Mouse (Mus musculus): Measurements from ENCODE around the gene Selenot.
A peak's percentile ranks its signal among the peaks of the same experiment; 100 is the strongest.
"Not testable (repeated sequence)": the region's sequence is repeated elsewhere in the genome, so short reads cannot be mapped to it uniquely, and the experiment has no call there.

Selenot gene

GRCm38 (mm10) chr3:58576137-58577066, at the start of gene Selenot:
TSS of gene Selenot (plus strand) at chr3:58576636.
- DNase-seq (ENCODE audit: low read depth, low spot score): peak; percentile 95

DNA sequence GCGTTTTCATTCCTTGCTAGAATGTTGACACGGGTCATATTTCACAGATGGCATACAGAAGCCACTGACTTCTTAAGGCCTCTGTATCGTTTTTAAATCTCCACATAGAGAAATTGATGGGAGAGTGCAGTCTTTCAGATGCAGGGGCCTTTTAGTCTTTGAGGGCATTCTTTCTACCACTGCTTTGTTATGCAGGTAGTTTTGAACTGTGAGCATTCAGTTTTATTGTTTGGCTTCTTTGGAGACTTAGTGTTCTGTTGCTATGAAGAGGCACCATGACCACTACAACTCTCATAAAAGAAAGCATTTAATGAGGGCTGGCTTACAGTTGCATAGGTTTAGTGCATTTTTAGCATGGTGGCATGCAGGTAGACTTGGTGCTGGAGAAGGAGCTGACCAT, 39.9 kb upstream of the Selenot start:
- peak; percentile 64 for DNase-seq (ENCODE audit: low read depth, low spot score)

DNA sequence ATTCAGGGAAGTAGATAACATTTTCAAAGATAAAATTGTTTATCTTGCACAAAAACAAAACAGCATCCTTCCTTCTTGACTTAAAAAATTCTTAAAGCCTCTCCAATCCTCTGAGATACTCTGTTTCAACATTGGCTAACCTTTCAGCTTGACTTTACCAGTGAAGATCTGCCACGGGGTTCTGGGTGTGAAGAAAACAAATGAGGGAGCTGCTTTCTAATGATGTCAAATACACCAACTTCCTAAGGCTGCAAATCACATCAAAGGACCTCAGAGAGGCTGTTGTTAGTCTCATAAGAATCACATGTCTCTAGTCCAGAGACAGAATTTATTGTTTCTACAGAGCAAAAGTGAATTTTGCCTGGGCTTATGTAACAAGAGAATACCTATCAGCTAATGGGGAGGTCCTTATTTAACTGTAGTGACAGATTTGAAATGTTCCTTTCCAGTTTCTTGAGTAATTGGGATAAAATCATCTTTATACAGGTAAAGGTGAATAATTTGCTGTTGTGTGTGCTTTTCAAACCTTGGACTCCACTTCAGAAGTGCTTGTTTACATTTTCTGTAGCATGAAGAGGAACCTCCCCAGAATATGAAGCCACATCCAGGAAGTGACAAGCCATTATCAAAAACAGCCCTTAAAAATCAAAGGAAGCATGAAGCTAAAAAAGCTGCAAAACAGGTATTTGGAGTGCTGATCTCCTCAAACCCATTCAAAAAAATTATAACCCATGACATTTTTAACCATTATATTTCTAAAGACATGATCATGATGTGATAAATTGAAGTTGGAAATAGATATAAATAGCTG, 24.2 kb upstream of the Selenot start:
- no peak for DNase-seq (ENCODE audit: low read depth, low spot score)

DNA sequence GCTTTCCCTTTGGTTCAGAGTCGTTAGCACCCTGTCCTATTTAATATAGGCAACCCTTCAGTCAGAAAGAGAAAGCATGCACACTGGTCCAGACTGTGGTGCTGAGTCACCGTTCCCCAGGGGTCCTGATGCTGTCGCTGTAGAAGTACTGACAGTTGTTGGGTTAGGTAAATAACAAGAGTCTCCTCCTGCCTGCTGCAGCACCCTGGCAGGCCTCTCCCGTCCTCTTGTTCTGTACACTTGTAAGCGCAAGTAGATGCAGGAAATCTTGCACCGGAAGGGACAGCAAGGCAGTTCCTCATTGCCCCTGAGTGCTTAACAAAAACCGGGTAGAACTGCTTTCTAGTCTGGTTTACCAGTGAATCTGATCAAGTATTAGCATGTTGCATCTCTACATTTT, 19.8 kb upstream of the Selenot start:
- DNase-seq (ENCODE audit: low read depth, low spot score): peak; percentile 64

- no peak for DNase-seq (ENCODE audit: low read depth, low spot score)
These were observed 16.5 kb upstream of the Selenot start for GRCm38 (mm10) chr3:58559887-58560286.

- peak; percentile 96 for DNase-seq (ENCODE audit: low read depth, low spot score)
These were observed 15.0 kb upstream of the Selenot start for GRCm38 (mm10) chr3:58561437-58561836.

DNA sequence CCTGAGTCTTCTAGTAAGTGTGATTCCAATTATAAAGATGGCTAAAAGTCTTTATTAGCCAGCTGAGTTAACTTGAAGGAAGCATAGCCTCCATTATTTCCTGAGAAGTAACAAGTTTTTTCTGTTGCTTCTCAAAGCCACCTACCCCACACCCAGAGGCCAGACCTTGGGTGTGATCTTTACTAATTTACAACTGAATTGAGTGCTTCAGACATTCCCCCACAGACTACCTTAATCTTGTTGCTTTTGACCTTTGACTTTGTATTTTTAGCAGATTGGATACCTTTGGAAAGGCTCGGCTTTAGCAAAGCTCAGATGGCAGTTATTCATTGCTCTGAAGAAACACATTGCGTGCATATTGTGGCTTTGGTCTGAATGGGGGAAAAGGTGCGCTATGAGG, 5.6 kb upstream of the Selenot start:
- peak; percentile 68 for DNase-seq (ENCODE audit: low read depth, low spot score)

- DNase-seq (ENCODE audit: low read depth, low spot score): peak; percentile 35
These were observed 649 bp downstream of the Selenot start for GRCm38 (mm10) chr3:58577067-58577503.

DNA sequence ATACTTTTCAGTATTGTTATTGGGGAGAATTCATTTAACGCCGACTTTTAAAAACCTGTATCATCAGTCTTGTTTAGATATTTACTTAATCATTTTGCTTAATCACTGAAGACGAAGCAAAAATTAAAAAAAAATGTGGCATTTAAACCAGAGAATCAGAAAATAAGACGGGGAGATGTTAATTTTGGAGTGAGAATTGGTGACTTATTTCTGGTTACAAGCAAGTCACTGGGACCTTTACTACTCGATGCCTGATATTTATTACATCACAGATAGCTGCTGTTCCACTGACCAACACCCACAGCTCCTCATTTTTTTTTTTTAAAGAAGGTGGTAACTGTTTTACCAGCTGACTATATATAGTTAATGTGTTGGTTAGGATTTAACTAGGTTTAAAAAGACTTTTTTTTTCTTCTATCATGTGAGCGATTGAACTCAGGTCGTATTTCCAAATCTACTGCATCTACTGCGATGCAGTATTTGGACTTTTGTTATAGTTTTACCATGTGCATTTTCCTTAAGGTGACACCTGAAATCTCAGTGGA, 1.1 kb downstream of the Selenot start:
- no peak for DNase-seq (ENCODE audit: low read depth, low spot score)

DNA sequence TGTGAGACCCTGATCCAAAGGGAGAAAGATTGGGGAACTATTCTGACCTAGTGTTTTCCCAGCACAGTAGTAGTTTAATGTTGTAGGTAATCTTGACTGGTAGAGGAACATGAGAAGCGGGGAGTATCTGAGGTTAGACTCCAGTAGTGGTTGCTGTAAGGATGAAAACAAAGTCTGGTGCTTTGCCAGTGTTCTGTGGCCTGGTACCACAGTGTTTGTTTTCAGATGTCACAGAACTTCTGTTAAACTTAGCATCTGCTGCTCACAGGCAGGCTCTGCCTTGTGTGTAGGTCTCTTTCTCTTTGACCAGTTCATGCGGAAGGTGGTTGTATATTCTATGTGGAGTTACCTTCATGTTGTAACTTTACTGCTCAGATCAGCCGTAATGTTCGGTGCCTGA, 5.1 kb downstream of the Selenot start:
- no peak for DNase-seq (ENCODE audit: low read depth, low spot score)

- DNase-seq (ENCODE audit: low read depth, low spot score): no peak
These were observed 5.9 kb downstream of the Selenot start for GRCm38 (mm10) chr3:58582297-58582696.

DNA sequence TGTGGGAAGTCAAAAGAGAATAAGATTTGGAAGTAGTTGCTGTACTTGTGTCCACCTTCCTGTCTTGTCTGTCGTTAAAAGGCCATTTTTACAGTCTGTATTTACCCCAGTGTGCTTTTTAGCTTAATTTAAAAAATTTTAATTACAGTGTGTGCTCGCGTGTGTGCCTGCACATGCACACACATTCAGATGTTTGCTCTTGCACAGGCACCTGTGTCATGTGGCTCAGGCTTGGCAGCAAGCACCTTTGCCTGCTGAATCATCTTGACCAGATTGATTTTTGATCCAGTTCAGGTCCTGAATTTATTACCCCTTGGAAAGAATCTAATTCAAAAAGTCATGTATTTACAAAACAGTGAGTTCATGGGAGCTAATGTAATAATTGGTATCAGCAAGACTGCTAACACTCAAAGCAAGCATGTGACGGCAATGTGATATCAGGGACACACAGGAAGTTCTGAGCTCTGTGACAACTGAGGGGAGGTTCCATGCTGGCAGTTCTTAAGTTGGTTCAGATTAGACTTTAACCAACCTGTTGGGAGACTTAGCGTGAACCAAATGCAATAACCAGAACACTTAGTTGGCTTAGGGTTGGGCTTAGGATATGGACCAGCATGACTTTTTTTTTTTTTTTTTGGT, 6.5 kb downstream of the Selenot start:
- DNase-seq (ENCODE audit: low read depth, low spot score): no peak

- DNase-seq (ENCODE audit: low read depth, low spot score): not testable (repeated sequence)
These were observed 14.1 kb downstream of the Selenot start for GRCm38 (mm10) chr3:58590544-58590943.

GRCm38 (mm10) chr3:58592666-58593065, 16.2 kb downstream of the Selenot start:
- DNase-seq (ENCODE audit: low read depth, low spot score): not testable (repeated sequence)

DNA sequence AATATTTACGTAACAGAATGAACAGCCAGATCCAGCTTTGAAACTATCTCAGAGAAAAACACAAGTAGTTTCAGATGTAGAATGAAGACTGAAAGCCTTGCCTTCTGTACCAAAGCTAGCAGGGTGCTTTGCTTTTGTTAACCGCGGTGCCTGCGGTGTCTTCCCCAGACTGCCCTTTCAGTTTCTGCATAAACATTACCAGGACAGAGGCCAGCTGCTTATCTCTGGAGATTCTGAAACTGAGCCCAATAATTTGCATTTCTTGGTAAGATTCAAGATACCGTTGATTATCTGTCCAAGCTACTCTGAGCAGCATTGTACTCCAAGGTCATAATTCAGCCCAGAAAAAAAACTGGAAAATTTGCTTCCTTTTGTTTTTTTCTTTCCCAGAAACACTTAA, 17.2 kb downstream of the Selenot start:
- peak; percentile 48 for DNase-seq (ENCODE audit: low read depth, low spot score)

- DNase-seq (ENCODE audit: low read depth, low spot score): no peak
These were observed 32.1 kb downstream of the Selenot start for GRCm38 (mm10) chr3:58608506-58608905.

DNA sequence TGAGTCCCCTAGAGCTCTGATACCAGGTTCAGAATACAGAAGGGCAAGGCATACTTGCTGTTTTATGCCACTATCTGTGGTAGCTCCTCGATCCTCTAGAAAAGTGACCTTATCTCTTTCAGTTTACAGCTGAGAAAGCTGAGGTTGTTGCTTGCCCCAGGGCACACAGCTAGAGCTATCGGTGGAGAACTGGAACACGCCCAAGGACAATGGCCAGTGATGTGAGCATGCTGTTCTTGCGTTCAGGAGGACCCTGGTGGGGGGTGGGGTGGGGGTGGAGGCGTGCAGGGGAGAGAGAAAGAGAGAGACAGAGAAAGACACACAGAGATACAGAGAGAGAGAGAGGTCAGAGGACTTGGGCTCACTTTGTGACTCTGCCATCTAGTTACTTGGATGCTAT, 33.5 kb downstream of the Selenot start:
- peak; percentile 18 for DNase-seq (ENCODE audit: low read depth, low spot score)

- DNase-seq (ENCODE audit: low read depth, low spot score): no peak
These were observed 44.6 kb downstream of the Selenot start for GRCm38 (mm10) chr3:58621066-58621465.

DNA sequence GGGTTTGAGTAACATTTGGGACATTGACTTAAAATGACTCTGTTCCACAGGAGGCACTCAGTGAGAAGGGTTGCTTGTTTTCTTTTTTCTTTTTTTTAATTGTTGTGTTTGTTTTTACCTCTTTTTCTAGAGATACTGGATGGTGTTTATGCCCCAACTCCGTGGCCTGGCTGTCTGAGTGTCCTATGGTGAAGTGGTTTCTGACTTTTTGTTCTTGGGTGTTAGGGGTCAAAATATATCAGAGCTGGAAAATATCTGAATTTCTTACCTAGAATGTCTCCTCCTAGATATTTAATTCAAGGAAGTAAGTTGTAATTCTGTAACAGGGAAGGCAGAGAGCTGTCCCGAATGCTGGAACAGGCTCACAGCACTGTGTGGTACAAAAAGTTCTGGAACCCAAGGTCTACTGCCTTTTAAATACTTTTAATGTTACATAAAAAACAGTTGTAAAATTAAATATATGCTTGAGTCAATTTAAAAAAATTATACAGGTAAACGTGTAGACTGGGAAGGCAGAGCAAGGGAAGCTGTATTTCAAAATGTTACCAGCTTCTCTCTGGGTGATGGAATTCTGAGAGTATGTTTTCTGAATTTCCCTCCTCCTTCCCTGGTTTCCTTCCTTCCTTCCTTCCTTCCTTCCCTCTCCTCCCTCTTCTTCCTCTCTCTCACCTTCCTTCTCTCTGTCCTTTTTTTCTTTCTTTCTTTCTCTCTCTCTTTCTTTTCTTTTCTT, 46.4 kb downstream of the Selenot start:
- no peak for DNase-seq (ENCODE audit: low read depth, low spot score)

DNA sequence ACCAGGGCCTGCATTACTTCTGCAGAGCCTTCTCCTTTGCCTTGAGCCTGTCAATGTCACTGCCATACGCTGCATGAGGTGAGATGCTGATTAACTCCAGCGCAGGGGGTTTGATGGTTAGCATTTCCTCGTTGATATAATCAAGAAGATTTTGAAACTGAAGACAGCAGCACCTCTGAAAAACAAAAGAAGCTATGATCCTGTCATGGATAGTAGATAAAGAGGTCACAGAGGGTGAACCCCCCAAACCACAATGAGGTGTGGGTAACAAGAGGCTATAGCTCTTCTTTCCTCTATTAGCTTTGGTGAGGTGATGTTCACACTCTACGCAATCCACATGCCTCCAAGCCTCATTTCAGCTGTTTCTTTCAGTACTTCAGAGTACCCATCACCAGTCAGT, 48.5 kb downstream of the Selenot start:
- DNase-seq (ENCODE audit: low read depth, low spot score): no peak

DNA sequence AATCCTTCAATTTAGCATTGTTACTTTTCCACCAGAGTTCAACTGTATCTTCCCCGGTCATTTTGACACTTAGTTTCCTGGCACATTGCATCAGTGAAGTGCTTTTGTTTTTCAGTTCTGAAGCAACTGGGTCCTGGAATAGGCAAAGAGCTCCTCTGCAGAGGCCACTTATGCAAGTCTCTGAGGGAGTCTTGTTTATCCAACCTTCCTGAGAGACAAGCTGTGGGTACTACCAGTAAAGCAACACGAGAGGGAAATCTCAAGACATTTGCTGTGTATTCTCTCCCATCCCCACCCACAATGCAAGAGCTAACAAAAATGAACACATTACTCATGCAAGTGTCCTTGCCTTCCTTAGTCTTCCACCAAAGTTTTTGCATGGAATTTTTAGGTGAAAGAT, 55.3 kb downstream of the Selenot start:
- DNase-seq (ENCODE audit: low read depth, low spot score): no peak

Data from R1 (cell line).